Mouse (Mus musculus) CD4-positive, CD25-positive, alpha-beta regulatory T cell, adult 4 months (primary cell): ENCODE measurements around the gene Ubtd2. TPM values are rescaled to one million over a fixed set of nuclear protein-coding genes. Genes with fewer than 3 reads are reported as not detected.

Experiments used
- ATAC-seq: one replicate; pipeline ENCODE4 v1.8.0; 2017
- polyA plus RNA-seq, 2 experiments: library from polyadenylated mRNA; unstranded; fragments of 100-300 nt; shearing (Covaris generic); gene quantifications; one replicate each; pipeline ENCODE4 v1.2.1; 2017

Ubtd2 gene
- polyA plus RNA-seq, 2 experiments from 2014 or later: 1.8 to 4.9 TPM

DNA sequence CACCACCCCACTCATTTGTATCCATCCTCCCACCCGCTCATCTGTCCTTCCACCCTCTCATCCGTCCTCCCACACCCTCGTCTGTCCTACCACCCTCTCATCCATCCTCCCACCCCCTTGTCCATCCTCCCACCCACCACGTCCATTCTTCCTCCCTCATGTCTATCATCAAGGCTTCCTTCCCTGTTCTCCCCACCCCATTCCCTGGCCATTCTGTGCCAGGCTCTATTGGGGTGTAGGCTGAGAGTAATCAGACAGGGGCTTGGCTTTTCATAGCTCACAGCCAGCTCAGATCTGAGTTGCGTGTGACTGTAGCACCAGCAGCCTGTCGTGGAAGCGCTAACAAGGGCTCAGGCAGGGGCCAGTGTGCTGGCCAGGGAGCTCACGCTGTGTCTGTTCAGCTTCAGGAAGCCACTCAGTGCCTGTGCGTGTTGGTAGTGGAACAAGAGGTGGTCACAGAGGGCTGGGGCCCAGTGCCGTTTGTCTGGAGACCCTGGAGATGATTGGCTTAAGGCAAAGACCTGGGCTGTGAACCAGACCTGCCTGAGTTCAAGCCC lies 92.3 kb downstream of the Ubtd2 start:
- no peak for ATAC-seq

- ATAC-seq: no peak
Measured at GRCm38 (mm10) chr11:32548240-32548639, 93.1 kb downstream of the Ubtd2 start.

- ATAC-seq: no peak
Measured at GRCm38 (mm10) chr11:32549236-32549635, 94.1 kb downstream of the Ubtd2 start.

DNA sequence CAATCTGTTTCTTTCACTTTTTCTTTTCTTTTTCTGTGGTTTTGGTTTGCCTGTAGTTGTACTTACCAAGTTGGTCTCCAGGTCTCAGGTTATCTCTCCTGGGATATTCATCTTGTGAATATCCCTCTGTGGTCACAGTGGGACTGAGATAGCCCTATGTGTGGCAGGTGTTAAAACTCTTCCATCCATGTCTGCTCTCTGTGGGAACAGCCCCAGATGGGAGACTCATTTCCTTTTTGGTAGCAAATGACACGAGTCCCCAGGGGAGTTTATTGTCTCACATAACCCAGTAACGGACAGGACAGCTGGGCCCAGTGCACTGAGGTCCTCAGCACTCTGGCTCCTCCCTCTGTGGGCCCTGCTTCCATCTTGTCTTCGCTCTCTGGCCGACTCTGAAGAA lies 94.9 kb downstream of the Ubtd2 start:
- no peak for ATAC-seq

- ATAC-seq: no peak
Measured at GRCm38 (mm10) chr11:32551056-32551455, 95.9 kb downstream of the Ubtd2 start.

DNA sequence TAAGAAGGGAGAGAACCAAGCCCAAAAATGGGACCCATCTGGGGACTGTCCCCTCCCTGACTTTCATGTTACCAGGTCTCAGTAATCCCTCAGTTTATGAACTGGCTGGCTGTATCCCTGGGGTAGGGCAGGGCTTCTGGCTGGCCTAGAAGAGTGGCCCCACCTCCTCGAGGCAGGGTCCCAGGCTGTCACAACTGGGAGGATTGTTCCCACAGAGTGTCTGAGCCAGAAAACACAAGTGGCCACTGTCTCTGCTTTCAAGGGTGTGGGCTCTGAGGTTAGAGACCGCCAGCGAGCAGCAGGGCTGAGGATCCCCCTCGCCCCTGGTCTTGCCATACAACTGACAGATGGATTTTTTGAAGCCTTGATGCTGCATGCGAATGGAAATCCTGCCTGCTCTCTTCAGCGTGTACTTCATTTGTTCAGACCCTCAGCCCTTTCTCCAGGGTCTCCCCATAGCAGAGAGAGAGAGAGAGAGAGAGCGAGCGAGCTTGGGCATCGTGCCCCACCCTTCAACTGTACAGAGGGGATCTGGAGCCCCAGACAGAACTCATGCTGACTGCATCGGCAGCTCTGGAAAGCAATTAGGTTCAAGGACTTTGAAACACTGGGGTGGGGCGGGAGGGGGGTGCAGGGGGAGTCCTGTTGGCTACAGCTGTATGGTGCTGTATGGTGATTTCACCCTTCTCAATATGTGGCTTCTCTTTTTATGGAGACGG lies 96.6 kb downstream of the Ubtd2 start:
- no peak for ATAC-seq

DNA sequence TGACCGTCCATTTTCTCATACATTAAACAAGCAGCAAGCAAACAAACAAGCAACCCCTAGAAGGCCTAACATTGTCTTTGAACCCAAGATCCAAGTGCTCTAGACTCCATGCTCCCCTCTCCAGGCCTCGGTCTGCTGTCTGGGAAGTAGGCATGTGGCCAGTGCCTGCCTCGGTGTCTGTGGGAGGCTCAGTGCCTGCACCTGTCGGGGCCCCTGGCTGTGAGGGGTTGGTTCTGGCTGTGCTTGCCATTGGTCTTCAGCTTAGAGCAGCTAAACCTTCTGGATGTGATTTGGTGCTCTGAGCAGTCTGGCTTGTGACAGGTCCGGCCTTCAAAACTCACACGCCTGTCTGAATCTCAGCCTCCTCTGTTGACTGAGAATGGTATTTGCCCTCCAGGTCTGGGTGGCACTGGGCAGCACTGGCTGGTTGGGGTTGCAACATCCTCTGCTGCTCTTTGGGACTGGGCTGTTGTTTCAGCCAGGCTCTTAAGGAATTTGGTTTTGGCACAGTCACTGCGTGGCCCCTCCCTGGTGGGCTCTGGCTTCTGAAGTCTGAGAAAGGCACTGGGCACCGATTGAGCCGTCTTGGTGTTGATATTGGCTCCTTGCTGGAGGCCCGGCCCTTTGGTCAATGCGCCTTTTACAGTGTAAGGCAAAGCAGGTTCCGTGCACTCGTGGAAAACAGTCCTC lies 97.4 kb downstream of the Ubtd2 start:
- ATAC-seq: no peak

GRCm38 (mm10) chr11:32553311-32554140 lies 98.4 kb downstream of the Ubtd2 start:
- peak; percentile 77 for ATAC-seq

DNA sequence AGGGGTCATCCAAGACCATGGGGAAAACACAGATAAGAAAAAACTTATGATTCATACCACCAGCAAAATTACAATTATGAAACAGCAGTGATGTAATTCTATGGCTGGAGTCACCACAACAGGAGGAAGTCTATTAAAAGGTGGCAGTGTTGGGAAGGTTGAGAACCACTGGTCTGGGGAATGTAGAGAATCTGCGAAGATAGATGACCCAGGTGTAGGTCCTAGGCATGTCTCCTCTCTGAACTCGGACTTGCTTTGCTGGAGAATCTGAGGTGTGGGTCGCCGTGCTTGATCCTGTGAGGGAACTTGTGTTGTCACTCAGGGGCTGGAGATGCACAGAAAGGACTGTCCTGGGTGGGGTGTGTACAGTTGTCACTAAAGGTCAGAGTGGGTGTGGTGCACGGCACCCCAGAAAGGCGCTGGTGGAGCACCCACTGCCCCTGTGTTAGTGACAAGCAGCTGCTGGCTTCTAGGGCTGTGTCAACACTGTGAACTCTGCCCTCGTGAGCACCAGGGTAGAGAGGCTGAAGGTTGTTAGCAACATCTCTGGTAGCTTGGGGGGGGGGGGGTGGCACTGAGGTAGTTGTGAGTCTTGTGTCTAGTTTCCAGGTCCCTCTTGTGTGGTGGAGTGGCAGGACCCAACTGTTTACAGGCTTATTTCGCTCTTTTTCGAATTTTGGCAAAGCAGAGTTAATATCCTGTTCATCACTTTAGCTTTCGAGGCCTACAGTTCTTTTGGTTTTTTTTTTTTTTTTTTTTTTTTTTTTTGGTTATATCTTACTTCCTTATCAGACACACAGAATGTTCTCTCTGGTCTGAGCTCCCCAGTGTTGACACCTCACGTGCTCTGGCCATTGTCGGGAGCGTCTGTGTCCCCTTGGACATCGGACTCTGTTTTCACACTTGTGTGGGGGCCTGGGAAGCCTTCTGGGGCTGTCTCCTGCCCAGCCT lies 99.2 kb downstream of the Ubtd2 start:
- ATAC-seq: peak; percentile 36

DNA sequence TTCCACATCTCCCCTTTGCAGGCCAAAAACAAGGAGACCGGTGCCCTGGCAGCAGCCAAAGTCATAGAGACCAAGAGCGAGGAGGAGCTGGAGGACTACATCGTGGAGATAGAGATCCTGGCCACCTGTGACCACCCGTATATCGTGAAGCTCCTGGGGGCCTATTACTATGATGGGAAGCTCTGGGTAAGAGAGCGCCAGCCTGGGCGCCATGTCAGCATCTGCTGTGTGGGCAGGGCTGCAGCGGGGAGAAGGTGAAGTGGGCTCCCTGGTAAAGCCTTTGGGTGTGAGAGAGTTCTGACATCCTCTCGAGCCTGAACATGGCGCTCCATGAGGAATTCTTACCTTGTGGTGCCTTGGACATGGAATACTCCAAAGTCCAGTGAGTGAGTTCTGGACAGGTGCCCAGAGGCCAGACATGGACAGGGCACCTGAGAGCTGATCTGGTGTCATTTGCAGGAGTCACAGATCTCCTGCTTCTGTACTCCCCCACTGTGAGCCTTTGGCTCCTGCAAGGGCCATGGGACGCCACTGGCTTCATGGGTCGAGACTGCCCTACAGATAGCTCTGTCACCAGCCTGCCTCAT lies 100.0 kb downstream of the Ubtd2 start:
- ATAC-seq: no peak

GRCm38 (mm10) chr11:32556333-32556990 lies 101.3 kb downstream of the Ubtd2 start:
- no peak for ATAC-seq

DNA sequence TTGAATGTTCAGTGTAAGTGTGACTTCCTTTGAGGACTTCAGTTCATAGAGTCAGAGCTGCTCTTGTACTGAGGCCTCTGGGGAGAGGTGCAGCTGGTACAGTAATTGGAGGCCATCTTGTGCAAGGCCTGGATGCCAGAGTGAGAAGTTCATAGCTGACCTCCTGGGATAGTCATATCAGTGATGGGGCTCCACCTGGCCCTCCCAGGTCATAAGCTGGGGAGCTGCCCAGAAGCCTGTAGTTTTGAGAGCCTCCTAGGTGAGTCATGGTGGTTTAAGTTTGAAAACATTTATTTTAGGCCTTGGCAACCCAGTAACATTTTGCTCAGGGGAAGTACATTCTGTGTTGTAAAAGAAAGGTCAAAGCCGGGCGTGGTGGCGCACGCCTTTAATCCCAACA lies 102.9 kb downstream of the Ubtd2 start:
- peak; percentile 26 for ATAC-seq

GRCm38 (mm10) chr11:32558677-32559076 lies 103.5 kb downstream of the Ubtd2 start:
- ATAC-seq: peak; percentile 8

DNA sequence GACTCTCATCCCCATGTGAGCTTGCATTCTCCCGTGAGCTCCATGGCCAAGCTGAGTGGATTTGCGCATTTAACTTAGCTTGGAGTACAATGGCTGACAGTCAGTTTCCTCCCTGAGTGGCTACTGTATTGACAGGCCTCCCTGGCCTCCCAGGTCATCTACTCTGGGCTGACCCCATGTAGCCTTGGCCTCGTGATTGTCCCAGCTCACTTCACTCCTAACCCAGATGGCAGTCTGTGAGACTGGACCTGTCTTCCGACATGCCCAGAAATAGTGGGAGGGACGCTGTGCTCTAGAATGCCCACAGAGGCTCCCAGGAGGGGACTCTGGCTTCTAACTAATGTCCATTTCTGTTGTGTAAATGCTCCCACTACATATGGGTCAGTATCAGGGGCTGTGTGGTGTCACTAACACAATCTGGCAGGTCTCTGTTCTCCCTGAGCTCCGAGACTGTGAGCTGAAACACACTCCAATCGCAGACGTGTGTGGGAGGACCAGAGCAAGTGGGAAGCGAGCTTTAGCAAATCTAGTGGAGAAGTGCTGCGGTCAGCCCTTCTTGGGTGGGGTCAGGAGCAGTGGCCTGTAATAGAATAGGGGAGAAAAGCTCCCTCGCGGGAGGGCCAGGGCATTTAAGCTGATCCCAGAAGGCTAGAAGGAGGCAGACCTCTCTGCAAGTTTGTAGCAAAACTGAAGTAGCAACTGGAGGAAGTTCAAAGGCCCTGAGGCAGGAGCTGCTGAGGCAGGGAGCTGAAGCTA lies 105.0 kb downstream of the Ubtd2 start:
- no peak for ATAC-seq

GRCm38 (mm10) chr11:32561465-32562355 lies 106.5 kb downstream of the Ubtd2 start:
- ATAC-seq: peak; percentile 27

DNA sequence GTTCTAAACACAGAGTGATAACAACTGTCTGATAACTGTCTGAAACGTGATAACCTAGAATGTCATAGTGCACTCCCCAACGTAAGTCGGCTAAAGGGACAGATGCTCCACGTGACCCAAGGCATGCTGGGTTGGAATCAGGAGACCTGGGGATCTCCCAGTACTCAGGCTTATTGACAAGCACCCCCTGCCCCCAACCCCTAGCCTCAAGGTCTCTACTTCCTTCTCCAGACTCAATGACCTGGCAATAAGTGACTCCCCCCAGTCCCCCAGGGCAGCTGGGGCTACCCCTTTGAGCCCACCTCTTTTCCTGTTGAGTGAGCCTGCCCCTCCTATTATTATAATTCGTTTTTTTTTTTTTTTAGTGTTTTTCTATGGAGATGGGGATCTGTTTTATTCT lies 107.5 kb downstream of the Ubtd2 start:
- no peak for ATAC-seq

DNA sequence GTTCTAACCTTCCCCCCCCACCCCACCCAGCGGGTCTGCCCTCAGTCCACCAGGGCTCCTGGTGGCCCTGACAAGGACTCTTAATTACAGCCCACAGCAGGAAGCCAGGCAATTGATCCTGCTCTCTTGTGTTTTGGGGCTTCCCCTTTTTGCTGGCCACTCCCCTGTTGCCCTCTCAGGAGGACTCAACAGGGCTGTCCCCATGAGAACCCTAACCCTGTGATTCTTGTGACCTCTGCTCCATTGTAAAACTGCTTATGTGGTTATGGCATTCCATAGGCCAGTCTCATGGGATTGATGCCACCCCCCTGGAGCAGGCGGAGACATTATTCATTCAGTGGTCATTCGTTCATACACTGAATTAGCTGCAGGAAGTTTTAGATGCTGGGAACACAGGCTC lies 108.5 kb downstream of the Ubtd2 start:
- ATAC-seq: peak; percentile 19

GRCm38 (mm10) chr11:32564629-32565028 lies 109.5 kb downstream of the Ubtd2 start:
- no peak for ATAC-seq

DNA sequence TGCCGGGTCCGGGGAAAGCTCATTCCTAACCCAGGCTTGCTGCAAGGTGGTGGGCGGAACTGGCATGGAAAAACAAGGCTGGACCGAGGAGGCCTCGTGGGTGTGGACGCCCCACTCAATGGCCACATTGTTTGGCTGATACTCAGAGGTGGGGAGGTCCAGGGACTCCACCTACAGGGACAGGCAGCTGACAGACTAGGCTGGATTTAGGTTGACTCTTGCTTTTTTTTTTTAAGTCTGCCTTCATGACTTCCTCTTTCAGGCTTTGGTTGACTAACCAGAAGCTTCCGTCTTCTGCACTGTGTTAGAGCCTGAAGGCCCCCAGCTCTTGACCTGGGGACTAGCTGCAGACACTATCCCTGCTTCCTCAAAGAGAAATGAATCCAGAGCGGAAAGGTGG lies 109.9 kb downstream of the Ubtd2 start:
- peak; percentile 58 for ATAC-seq
